Mouse (Mus musculus) CH12.LX (cell line): ENCODE measurements around the gene Ing4.

Experiments
- CTCF ChIP-seq, 2 experiments: IDR thresholded peaks in 1 of 2; conservative IDR thresholded peaks in 1 of 2; 2 replicates each; pipeline ENCODE4 v1.5.1; 2011 to 2012; ENCODE audit warnings: low read depth in 2 of 2, low read length in 2 of 2, improper control_type of control experiment in 1 of 2, inconsistent platforms in 1 of 2, mild to moderate bottlenecking in 1 of 2, moderate library complexity in 1 of 2
- E2F4 ChIP-seq: IDR thresholded peaks from 2 replicates; pipeline ENCODE4 v1.6.1; 2011; ENCODE audit warnings: low read depth, low read length, improper control_type of control experiment; ENCODE audit not compliant: insufficient replicate concordance
- ELF1 ChIP-seq: IDR thresholded peaks from 2 replicates; pipeline ENCODE4 v1.6.1; 2014; ENCODE audit warnings: low read depth, mild to moderate bottlenecking, inconsistent platforms, low read length, improper control_type of control experiment
- IRF4 ChIP-seq: IDR thresholded peaks from 2 replicates; pipeline ENCODE4 v1.6.1; 2014; ENCODE audit warnings: low read depth, mild to moderate bottlenecking, inconsistent platforms, low read length, improper control_type of control experiment
- MAFK ChIP-seq: IDR thresholded peaks from 2 replicates; pipeline ENCODE4 v1.6.1; 2011; ENCODE audit warnings: low read length, improper control_type of control experiment; ENCODE audit not compliant: insufficient replicate concordance
- MAX ChIP-seq: IDR thresholded peaks from 2 replicates; pipeline ENCODE4 v1.6.1; 2011; ENCODE audit warnings: low read length, improper control_type of control experiment
- MAZ ChIP-seq: IDR thresholded peaks from 2 replicates; pipeline ENCODE4 v1.6.1; 2012; ENCODE audit warnings: low read depth, mild to moderate bottlenecking, inconsistent platforms, low read length, improper control_type of control experiment, moderate library complexity
- NELFE ChIP-seq: IDR thresholded peaks from 2 replicates; pipeline ENCODE4 v1.6.1; 2011; ENCODE audit warnings: low read depth, low read length, improper control_type of control experiment
- POLR2A ChIP-seq: IDR thresholded peaks from 2 replicates; pipeline ENCODE4 v1.6.1; 2011; ENCODE audit warnings: low read depth, mild to moderate bottlenecking, improper control_type of control experiment, low read length
- UBTF ChIP-seq: IDR thresholded peaks from 2 replicates; pipeline ENCODE4 v1.6.1; 2012; ENCODE audit warnings: low read depth, mild to moderate bottlenecking, inconsistent platforms, low read length, improper control_type of control experiment, moderate library complexity
- USF2 ChIP-seq: conservative IDR thresholded peaks from 2 replicates; pipeline ENCODE4 v1.6.1; 2011; ENCODE audit warnings: low read depth, low read length, improper control_type of control experiment
- ZKSCAN1 ChIP-seq: IDR thresholded peaks from 2 replicates; pipeline ENCODE4 v1.6.1; 2012; ENCODE audit warnings: low read depth, inconsistent platforms, low read length, improper control_type of control experiment, borderline replicate concordance
- ZNF384 ChIP-seq: IDR thresholded peaks from 2 replicates; pipeline ENCODE4 v1.6.1; 2012; ENCODE audit warnings: low read depth, low read length, improper control_type of control experiment, inconsistent platforms

- no peak for TF ChIP-seq CTCF (conservative IDR thresholded peaks at IDR 0.05 in 1 of 2, IDR thresholded peaks at IDR 0.05 in 1 of 2; ENCODE audit: low read depth in 2 of 2, low read length in 2 of 2)
- no peak for TF ChIP-seq ELF1
- TF ChIP-seq ZKSCAN1: no peak
- TF ChIP-seq USF2: no peak
- TF ChIP-seq MAFK: no peak
- no peak for TF ChIP-seq UBTF
- TF ChIP-seq E2F4: no peak
- no peak for TF ChIP-seq ZNF384
- no peak for TF ChIP-seq NELFE
- TF ChIP-seq IRF4: no peak
- TF ChIP-seq POLR2A: no peak
- no peak for TF ChIP-seq MAZ
- TF ChIP-seq MAX: no peak
These were observed 661 bp downstream of the Ing4 start for GRCm38 (mm10) chr6:125040221-125040620.
